Mouse (Mus musculus): ENCODE measurements around the gene Twnk.
A peak's percentile ranks its signal among the peaks of the same experiment; 100 is the strongest.
"Not testable (repeated sequence)": the region's sequence is repeated elsewhere in the genome, so short reads cannot be mapped to it uniquely, and the experiment has no call there.

The Twnk gene

DNA sequence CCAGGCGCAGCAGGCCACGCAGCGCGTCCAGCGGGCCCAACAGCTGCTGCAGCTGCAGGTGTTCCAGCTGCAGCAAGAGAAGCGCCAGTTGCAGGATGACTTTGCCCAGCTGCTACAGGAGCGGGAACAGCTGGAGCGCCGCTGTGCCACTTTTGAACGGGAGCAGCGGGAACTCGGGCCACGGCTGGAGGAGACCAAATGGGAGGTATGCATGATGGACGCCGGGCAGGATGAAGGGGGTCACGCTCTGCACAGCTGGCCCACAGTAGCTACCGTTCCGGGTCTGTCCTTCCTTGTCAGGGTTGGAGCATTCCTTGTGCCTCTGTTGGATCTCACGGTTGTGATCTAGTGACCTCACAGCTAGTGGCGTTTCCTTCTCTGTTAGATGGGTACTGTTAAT is 19.3 kb downstream of the Twnk start:
- DNase-seq (ENCODE audit: low spot score in 2 of 2), result no peak

DNA sequence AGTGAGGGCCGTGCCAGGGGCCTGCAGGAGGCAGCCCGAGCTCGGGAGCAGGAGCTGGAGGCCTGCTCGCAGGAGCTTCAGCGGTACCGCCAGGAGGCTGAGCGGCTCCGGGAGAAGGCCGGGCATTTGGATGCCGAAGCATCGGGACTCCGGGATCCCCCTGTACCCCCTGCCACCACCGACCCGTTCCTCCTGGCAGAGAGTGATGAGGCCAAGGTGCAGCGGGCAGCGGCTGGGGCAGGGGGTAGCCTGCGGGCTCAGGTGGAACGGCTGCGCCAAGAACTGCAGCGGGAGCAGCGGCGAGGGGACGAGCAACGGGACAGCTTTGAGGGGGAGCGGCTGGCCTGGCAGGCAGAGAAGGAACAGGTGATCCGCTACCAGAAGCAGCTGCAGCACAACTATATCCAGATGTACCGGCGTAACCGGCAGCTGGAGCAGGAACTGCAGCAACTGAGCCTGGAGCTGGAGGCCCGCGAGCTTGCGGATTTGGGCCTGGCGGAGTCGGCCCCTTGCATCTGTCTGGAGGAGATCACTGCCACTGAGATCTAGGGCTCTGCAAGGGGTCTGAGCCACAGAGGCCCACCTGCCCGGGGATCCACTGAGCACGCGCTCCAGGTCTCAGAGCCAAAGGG is 20.6 kb downstream of the Twnk start:
- no peak for DNase-seq (ENCODE audit: low spot score in 2 of 2)

DNA sequence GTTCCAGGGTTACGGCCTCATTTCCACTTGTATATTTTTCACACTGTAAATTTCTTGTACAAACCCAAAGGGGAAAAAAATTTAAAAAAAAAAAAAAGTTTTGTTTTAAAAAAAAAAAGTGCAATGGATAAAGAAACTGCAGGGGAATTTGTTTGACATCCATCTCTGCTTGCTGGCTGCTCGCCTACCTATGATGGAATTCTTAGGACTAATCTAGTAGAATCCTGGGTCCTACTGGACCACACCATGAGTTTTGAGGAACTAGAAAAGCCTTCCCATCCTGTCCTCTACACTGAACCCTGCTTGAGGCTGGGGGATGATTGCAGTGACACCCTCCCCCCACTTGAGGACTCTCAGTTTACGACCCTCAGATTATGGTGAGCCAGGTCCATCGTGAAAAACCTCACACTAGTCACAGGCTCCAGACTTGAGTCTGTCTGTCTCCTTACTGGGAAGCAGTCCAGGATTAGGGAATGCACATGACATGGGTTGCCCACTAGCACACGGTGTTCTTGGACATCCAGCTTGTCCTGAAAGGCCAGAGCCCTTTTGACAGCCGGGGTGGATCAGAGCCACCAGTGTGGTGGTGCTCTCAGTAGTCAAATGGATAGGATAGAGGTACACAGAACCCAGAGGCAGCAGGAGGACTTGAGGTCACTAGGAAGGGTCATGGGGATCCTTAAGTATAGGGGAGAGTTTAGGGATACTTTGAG is 21.7 kb downstream of the Twnk start:
- no peak for DNase-seq (ENCODE audit: low spot score in 2 of 2)

DNA sequence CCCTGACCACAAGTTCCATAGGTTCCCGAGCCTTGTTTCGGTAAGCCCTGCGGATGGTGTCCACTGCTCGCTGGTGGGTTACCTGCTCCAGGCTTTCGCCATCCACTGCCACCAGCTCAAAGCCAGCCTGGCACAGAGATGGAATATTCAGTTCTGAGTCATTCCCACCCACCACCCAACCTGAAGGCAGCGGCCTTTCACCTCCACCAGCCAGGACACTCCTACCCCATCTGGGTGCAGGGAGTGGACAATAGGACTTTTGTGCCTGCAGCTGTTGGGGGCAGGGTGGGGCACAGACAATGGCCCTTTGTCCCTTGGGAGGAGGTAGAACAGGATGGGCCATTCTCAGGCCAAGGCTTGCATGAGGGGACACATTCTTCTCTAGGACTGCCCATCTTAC is 22.4 kb downstream of the Twnk start:
- no peak for DNase-seq (ENCODE audit: low spot score in 2 of 2)

DNA sequence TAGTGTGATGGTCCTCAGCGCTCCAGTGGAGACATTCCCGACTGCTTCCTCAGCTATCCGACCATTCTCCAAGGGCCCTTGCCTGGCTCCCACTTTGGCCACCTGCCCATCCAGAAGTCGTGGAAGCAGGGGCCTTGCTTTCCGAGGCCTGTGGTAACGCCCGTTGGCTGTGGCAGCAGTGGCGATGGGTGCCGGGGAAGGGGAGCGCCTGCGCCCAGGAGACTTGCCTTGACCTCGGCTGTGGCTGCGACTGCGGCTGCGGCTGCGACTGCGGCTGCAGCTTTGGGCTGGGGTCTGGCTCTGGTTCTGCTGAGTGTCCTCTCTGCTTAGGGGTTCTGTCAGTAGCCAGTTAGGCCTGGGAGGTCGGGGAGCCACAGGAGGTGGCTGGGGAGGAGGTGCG is 23.3 kb downstream of the Twnk start:
- DNase-seq (ENCODE audit: low spot score in 2 of 2), result no peak

DNA sequence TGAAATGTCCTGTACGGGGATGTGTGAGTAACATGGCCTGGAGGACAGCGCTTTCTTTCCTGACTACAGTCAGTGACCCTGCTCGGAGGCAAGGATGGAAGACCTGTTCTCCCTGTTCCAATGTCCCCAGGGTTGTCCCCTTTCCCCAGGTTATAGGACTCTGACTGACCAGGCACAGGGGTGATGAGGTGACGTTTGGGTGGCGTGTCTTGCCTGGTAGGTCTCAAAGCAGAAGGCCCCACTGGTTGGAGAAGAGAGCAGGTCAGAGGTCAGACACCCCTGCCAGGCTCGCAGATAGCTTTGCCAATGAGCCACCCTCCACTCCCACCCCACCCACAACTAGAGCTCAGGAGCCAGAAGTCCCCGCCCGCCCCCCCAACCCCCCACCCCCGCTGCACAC is 24.1 kb downstream of the Twnk start:
- DNase-seq (ENCODE audit: low spot score in 2 of 2), result no peak

DNA sequence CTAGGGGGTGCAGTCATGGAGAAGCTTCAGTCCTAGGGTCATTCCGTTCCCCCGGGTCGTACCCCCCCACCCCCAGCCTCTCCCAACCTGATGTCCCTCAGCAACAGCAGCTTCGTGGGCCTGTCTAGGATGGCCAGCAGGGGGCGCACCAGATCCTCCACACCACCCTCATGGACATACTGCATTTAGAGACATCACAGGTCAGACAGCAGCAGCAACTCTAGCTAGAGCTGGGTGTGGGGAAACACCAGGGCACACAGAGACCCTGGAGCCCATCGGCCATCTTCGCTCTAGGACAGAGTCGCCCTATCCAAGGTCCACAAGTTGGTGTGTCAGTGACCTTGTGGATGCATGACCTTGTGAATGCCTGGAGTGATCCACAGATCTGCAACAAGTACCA is 24.6 kb downstream of the Twnk start:
- peak; percentile 60 to 84 for DNase-seq (ENCODE audit: low spot score in 2 of 2)

DNA sequence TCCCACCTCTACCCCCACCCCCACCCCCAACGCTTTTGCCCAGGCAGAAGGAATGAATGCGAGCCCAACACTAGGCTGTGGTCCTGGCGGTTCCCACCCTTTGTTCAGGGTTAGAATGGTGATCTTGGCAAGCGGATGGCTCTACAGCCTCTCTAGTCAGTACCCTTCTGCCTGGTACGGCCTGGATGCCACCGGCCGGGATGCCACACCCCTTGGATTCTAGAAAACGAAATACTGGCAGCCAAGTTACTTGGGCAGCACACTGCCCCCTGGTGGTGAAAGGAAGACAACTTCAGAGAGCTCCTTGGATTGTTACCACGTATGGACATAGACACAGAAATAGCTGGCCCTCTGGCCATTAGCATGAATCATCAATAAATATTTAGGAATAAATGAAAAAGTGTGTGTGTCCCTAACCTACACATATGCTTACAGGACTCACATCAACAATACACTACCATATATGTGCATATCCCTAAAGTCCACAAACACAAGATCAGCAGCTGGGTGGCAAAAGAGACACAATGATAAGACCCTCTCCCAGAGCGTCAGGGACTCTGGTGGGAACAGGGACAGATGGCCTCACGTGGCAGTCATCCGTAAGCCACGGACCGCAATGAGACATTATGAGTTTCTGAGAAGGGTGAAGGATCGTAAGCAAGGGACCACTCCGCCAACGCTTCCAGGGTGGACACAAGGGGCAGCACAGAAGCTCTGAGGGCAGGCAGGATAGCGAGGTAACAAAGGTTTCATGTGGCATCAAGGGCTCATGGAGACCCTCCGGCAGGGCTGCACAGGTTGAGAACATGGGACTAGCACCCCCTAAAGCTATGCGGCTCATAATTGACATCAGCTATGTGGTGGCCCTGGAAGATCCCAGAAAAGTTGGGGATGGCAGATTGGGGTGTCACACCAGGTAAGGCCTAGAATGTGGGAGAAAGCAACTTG is 25.6 kb downstream of the Twnk start:
- DNase-seq (ENCODE audit: low spot score in 2 of 2), result peak; percentile 63 to 84

DNA sequence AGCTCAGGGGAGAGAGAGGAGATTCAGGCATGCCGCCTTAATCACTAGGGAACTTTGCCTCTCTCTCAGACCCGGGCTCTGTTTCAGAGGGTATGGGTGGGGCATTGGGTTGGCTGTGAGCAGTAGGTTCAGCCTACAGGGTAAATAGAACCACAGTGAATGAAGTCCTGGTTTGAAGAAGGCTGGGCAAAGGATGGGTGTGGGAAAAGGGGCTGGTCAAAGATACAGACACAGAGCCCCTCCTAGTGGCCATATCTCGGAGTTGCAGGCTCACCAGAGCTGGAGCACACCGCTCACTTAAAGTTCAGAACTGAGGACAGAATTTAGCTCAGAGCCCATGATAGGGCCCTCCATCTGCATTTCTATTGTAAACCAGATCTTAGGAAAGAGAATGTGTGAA is 26.3 kb downstream of the Twnk start:
- peak; percentile 49 to 75 for DNase-seq (ENCODE audit: low spot score in 2 of 2)

DNA sequence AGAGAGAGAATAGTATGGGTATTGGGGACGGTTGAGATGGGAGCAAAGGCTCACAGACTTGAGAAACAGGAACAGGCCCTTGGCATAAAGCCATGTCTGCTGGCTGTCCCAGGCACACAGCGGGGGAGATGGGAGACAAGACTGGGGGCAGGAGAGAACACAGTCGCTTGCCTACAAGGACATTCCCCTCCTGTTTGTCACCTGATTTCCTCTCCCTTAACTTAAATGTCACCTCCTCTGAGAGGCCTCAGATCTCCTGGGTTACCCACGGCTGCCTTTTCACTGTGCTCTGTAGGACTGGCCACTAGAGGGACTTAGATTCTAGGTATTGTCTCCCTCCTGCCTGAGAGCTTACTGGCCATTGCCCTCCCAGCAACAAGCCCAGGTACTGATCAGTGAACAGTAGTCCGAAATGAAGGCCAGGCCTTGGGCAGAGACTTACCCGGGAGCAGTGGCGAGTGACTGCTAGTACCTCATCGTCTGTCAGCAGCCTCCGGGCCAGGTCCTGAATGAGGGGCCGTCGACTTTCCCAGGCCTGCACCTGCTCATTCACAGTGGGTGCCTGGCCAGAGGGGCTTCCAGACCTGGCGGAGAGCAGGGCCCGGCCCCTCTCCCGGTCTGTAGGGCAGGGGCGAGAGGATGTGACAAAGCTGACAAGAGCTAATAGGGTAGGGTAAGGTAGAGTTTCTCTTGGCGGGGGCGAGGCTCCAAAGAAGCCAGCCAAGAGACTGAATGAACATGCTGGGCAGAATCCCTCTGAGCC is 27.3 kb downstream of the Twnk start:
- no peak for DNase-seq (ENCODE audit: low spot score in 2 of 2)

DNA sequence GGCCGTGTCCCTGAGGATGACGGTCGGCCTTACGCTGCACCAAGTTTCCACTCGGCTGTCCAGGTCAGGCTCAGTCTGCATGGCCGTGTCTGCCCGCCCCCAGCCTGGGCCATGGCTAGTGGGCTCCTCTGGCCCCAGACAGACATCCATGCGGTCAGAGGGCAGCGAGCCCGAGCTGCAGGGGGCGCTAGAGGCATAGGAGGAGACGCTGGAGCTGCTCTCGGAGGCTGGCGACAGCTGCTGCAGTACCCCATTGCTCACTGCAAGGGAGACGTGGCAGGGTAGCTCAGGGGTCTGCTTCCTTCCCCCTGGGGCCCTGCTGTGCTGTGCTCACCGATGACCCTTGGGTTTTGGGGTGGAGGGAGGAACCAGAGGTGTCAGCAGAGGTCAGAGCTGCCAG is 31.4 kb downstream of the Twnk start:
- DNase-seq (ENCODE audit: low spot score in 2 of 2), result peak in 1 of 2 experiments; percentile 81

DNA sequence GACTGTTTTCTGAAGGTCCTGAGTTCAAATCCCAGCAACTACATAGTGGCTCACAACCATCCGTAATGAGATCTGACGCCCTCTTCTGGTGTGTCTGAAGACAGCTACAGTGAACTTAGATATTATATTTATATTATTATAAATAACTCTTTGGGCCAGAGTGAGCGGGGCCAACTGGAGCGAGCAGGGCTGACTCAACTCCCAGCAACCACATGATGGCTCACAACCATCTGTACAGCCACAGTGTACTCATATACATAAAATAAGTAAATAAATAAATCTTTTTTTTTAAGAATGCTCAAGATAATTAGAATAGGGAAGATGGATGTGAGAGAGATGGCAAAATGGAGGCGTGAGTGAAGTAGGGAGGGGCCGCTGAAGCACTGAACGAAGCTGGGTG is 32.7 kb downstream of the Twnk start:
- not testable (repeated sequence) for DNase-seq (ENCODE audit: low spot score in 2 of 2)

DNA sequence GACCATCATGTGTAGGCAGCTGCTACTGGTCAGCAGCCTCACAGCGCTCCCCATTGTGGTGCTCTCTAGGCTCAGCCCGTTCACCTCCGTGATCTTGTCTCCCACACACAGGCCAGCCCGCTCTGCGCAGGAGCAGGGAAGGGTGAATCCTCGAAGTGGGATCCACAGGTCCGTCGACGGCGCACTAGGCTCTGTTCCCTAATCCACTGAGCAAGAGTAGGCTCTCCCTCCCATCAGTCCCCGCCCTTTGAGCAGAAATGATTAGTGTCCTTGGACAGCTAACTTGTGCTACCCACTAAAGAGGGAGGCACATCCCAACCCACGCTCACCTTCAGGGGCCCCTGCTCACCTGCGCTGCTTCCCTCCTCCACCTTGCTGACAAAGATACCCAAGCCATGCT is 34.8 kb downstream of the Twnk start:
- no peak for DNase-seq (ENCODE audit: low spot score in 2 of 2)

DNA sequence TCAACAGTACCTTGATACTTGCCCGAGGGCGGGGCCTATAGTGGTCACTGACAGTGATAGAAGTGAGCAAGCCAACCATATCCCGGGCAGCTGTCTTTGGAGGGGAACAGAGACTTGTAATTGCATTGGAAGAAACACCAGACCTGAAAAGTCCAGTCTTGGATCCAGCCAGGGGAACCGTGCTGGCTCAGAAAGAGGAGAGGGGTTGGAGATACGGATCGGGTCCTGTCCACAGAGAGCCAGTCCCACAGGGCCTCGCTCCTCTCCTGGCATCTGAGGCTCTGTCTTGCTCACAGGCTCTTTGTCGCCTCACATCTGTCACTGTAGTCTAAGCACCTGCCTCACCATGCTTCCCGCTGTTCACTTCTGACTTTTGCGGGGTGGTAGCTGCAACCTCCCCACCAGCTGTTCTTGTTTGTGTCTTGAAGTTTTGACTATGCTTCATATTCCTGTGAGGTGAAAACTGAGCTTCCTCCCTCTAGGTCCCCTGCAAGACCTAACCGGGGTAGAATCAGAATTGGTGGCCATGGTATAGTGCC is 39.0 kb downstream of the Twnk start:
- DNase-seq (ENCODE audit: low spot score in 2 of 2), result no peak

DNA sequence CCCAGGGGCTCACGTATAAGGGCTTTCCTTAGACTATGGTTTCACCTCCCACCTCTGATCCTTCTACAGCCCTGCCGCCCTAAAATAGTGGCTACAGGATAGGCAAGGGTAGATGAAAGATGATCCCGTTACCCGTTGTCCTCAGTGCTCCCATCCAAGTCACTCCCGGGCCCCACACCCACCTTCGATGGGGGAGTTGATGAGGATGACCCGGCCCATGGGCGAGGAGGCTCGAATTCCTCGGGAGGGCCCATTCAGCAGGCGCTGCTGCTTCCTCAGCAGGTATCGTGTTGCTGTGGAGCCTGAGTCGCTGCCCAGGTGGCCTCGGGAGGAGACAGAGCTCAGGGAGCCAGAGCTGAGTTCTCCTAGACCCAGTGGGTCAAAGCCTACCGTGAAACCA is 39.8 kb downstream of the Twnk start:
- DNase-seq (ENCODE audit: low spot score in 2 of 2), result no peak

DNA sequence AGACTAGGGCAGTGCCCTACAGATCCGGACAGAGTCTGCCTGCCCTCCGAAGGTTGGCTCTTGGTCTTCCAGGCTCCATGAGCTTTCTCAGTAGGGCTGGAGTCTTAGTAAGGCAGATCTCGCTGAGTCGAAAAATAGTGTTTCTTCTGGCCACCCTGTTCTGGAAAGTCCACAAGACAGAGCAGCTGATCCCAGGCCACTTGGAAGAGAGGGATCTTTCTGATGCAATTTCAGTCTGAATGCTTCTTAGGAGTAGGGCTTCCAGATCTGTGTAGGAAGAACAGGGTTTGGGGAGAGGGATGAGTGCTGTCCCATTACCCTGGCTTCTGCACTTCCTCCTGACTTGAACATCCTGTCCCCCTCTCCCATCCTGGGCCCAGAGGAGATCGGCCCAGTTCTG is 40.2 kb downstream of the Twnk start, which contains the start of gene Pdzd7:
TSS of gene Pdzd7 (minus strand) at position 67 of the 400 bp plus-strand sequence.
- no peak for DNase-seq (ENCODE audit: low spot score in 2 of 2)

DNA sequence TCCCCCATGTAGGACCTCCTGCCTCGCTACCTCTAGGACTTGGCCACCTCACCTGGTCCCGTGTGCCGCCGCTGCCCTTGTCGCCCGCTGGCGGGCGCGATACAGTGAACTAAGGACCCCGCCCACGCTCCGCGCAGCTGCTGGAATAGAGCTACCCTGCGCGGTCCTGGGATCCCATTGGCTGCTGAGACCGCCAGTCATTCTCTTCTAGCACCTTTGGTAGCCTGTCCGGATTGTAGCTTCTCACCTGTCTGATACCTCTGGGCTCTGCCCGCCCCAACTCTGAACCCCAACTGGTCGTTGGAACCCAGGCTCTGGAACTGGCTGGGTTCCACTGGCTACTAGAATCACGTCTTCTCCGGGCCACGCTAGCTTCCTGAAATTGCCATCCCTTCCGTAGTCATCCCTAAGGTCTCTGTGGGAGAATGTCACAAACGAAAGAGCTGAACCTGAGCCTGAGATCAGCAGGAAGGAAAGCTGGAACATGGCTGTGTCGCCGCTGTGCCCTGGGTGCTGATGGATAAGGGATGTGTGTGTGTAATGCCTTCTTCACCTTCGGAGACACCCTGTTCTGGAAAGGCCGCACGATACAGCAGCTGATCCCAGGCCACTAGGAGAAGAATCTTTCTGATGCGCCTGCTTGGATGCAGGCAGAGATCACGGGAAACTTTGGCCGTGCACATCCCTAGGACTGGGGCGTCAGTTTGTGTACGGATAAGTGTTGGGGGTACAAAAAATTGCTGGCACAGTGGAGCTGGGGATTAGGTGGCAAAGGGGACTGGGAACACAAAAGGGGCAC is 41.3 kb downstream of the Twnk start:
- peak; percentile 46 to 82 for DNase-seq (ENCODE audit: low spot score in 2 of 2)

DNA sequence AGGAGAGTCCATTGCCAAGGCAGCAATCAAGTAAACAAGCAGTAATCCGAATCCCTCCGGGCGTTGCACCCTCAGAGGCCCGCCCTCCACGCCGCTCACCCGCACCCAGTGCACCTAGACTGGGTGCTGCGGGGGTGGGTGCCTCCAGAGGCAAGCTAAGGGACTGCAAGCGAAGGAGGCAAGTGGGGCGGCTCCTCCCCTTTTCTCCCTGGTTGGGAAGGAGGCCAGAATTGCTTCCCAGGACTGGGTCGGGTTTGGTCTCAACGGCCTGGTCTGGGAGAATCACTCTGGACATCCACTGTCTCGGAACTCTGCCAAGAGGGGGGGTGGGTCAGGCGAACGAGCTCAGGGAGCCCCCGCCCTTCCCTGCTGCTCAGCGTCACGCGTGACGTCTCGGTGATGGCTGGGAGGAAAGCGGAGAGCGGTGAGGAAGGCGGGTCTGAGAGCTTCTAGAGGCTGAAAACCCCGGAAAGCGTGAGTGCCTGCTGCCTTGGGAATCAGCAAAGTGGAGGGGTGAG is 42.0 kb downstream of the Twnk start, which contains the start of gene Sfxn3:
TSS of gene Sfxn3 (plus strand) at position 87 of the 518 bp plus-strand sequence.
- peak; percentile 83 to 89 for DNase-seq (ENCODE audit: low spot score in 2 of 2)

DNA sequence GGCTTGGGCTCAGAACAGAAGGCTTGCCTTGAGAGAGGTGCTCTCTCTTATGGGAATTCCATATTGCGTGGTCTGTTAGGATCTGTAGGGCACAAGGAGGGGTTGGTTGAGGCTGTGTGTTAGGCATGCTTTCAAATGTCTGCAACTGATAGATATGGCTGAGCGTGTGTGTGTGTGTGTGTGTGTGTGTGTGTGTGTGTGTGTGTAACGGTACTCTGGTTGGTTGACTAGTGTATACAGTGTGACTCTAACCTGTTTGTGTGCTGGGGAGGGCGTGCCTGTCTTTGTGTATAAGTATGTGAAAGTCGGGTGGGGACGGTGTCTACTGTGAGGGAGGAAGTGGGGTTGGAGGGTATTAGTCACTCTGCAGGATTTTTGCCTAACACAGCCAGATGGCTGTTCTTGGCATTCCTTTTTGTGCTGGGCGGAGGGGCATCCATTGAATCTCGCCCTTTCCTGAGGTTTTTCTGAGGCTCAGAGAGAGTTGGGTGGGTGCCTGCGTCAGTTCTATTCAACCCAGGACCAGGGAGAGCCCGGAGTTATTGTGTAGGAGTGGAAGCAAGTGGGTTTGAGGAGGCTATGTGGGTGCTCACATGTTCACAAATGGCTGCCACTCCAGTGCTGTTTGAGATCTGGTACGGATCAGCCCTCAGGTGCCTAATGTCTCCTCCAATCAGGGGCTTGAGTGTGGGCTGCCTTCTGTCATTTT is 42.6 kb downstream of the Twnk start:
- DNase-seq (ENCODE audit: low spot score in 2 of 2), result peak in 1 of 2 experiments; percentile 68
